Mouse (Mus musculus): Measurements from ENCODE around the gene 4933434E20Rik.

GRCm38 (mm10) chr3:90101010-90101409 lies 49.6 kb downstream of the 4933434E20Rik start:
- TF ChIP-seq CTCF (IDR thresholded peaks at IDR 0.05; ENCODE audit: low read depth) (no peak), EP300 (optimal IDR thresholded peaks at IDR 0.05) (no peak)
